Mouse (Mus musculus) kidney, adult 8-10 months (tissue): ENCODE measurements around the gene Harbi1.

Source experiments
- DNase-seq, 2 experiments: peaks; one replicate each; pipeline ENCODE4 v3.0.0; 2022

The Harbi1 gene

GRCm38 (mm10) chr2:91710272-91711234 is at the start of gene Harbi1, which contains the start of gene Atg13:
Gene Harbi1 (plus strand): TSS chr2:91710852.
Gene Atg13 (minus strand): TSS chr2:91710576.
- DNase-seq: peak; percentile 91 to 92

GRCm38 (mm10) chr2:91660981-91661380 is 49.7 kb upstream of the Harbi1 start:
- DNase-seq: peak; percentile 74 to 83

DNA sequence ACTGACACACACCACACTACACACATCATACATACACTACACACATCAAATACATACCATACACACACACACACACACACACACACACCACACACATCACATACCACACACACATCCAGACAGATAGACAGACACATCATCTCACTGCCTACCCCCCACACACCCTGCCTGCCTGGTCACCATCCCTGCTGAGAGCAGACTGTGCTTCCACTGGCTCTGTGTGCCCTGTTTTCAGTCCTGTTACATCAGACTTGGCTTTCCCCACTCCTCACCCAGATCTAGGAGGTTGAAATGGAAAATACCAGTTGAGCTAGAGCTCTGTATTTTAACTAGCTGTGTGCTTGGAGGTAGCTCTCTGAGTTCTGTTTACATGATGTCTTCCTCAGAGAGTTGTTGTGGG is 45.9 kb upstream of the Harbi1 start:
- DNase-seq: no peak

DNA sequence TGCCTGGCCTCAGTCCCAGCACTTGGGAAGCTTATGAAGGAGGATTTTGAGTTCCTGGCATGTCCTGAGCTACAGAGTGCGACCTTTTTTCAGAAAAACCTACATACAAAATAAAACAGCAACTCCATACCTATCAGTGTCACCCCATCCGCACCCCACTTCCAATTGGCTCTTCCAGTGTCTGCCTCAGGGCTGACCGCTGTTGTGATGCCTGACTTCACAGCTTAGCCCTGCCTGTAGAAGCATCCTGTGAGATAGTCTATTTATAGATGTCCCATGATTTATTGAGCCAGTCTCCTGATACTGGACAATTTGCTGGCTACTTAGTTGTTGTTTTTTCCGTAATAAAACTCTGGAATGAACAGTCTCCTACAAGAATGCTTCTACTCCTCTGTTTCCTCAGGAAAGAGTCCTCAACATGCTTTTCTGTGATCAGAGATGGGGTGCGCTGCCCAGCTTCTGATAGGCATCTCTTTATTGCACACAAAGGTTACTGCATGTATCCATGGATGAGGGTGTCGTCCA is 44.2 kb upstream of the Harbi1 start:
- peak; percentile 25 to 51 for DNase-seq

DNA sequence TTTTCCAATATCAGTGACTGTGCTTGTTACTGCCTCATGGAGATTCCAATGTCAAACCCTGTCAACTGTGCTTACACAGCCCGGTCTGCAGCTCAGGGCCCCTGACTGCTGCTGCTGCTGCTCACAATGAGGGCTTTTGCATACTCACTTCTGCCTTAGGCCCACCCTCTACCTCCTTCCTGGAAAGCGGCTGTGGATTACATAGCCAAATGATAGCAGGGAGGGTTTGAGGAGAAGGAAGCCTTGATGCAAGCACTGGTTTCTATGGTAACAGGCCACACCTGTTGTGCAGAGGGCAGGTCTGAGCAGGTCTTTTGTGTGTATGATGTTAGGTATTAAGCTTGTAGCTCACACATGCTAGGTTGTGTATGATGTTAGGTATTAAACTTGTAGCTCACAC is 42.9 kb upstream of the Harbi1 start:
- no peak for DNase-seq

- DNase-seq: no peak
These were observed 41.3 kb upstream of the Harbi1 start for GRCm38 (mm10) chr2:91669326-91669725.

GRCm38 (mm10) chr2:91670038-91670437 is 40.6 kb upstream of the Harbi1 start:
- DNase-seq: peak; percentile 79 to 84

DNA sequence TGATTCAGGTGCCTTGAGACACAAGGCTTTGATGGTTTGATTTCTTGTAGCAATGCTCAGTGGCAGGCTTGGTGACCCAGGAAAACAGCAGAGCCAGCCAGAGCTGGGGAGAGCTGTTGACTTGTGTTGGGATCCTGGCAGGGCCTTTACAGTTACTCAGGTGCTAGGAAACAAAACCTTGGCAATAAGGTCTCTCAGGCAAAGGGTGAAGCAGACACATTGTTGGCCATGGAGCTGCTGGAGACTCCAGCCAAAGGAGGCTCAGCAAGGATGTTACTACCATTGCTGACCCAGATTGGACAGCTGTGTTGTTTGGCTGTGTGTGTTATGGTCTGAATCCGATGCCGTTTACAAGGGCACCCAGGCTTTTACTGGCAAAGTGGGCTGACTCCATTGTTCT is 37.1 kb upstream of the Harbi1 start:
- DNase-seq: no peak

DNA sequence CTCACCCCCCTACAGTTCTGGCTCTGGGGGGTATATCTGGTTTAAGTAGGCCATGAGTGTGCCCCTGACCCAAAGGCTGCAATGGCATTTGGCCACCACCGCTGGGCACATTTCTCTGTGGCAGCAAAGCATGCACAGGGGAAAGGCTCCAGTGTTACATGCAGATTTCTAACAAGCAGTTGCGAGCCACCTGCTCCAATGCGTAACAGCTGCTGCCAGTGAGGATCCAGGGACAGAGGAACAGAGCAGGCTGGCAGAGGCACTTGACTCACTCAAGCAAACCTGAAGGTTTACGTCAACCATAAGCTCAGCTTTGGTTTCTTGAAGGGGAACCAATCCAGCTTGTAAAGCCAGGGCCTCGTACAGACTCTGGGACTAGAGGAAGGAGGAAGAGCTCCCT is 35.8 kb upstream of the Harbi1 start:
- no peak for DNase-seq

GRCm38 (mm10) chr2:91676420-91676819 is 34.2 kb upstream of the Harbi1 start:
- DNase-seq: no peak

DNA sequence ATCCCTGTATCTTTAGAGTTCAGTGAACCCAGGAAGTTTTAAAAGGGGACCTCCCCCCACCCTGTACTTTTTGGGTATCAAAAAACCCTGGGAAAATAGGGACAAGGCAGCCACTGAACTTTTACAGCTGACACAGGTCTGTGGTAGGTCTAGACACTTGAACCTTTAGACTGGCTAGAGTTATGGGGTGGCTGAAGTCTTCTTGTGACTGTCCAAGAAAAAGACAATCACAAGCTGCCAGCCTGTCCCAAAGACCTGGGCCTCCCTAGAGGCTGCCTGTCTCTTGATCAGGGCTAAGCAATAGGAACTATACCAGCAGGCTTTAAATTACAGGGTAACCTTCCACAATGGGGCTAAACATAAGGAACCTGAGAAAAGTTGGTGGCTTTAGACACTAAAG is 33.7 kb upstream of the Harbi1 start:
- DNase-seq: no peak

DNA sequence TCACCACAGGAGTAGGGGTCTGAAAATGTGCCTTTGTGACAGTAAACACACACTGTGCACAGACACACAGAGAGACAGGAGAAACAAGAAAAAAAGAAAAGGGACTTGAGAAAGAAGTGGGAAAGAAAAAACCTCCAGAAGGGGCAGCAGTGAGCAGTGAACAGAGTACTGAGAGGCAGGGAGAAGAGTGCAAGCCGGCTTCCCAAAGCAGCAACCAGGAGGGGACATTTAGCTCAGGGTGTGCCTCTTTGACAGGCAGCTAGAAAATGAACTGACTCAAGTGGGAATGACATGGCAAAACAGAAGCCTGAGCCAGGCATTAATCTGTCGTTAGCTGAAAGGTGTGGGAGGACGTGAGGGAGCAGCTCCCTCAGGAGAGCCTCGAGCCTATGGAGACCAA is 27.8 kb upstream of the Harbi1 start:
- peak; percentile 28 to 45 for DNase-seq

DNA sequence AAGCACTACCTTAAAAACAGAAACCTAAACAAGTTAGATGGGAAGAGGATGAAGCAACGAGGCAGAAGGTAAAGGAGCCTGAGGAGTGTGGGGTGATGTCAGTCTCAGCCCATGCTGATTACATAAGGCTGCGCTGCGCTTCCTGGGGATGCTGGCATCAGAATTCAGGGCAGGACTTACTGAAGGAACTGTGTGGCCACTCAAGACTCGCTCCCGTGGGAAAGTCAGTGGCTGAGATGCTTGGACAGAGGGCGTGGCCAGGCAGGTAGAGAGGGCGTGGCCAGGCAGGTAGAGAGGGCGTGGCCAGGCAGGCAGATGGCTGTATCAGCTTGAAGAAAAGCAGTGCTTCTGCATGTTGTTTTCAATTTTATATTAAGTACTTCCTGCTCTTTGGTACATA is 26.7 kb upstream of the Harbi1 start:
- DNase-seq: no peak

GRCm38 (mm10) chr2:91689452-91689851 is 21.2 kb upstream of the Harbi1 start:
- no peak for DNase-seq

- DNase-seq: no peak
These were observed 15.0 kb upstream of the Harbi1 start for GRCm38 (mm10) chr2:91695436-91696224.

- DNase-seq: no peak
These were observed 14.4 kb upstream of the Harbi1 start for GRCm38 (mm10) chr2:91696225-91696590.

GRCm38 (mm10) chr2:91699225-91699624 is 11.4 kb upstream of the Harbi1 start:
- no peak for DNase-seq

GRCm38 (mm10) chr2:91701366-91701765 is 9.3 kb upstream of the Harbi1 start:
- no peak for DNase-seq

GRCm38 (mm10) chr2:91705736-91706135 is 4.9 kb upstream of the Harbi1 start:
- DNase-seq: no peak

GRCm38 (mm10) chr2:91706456-91706855 is 4.2 kb upstream of the Harbi1 start:
- no peak for DNase-seq

GRCm38 (mm10) chr2:91708361-91708760 is 2.3 kb upstream of the Harbi1 start:
- DNase-seq: no peak

DNA sequence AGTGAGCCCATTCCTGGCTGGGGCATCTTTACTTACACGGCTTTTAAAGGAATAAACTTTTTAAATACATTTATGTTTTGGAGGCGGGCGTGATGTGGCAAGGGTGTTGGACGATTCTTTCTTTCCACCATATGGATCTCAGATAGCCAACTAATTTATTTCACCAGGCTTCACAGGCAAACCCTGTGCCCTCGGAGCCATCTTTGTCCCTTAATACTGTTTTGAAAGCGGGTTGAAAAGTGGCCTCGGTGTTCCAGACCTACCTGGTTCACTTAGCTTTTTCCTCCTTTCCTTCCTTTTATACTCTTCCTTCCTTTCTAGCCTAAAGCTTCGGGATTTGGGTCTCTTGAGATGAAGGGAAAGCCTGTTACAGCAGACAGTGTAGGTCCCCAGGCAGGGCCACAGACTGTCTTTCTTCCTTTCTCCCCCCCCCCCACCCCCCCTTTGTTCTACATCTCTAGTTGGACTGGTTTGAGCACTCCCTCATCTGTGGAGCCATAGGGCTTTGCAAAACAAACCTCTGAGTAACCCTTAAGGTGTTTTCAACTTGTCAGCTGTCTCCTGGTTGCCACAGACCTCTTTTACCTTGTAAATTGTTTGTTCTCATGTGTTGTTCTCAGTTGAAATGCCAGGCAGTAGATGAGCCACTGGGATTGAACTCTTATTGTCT is 739 bp downstream of the Harbi1 start:
- no peak for DNase-seq

DNA sequence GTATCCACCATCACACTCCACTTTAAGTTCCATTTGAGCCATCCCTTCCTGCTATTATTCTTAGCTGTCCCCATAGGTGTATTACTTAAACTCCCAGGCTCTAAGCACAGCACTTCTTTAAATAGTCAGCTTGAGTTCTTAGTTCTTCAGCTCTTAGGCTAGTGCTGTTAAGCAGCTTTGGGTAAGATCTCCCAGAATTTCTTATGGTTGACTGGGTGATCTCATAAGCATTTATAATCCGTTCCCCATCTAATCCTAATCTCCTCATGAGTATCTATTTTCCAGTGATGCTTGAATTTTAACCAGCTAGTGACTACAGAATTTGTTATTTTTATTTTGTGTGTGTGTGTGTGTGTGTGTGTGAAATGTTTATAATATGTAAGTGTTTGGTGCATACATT is 4.3 kb downstream of the Harbi1 start:
- no peak for DNase-seq
